Mouse (Mus musculus): Measurements from ENCODE around the gene Rgs1. TPM values are rescaled to one million over a fixed set of nuclear protein-coding genes. Genes with fewer than 3 reads are reported as not detected.

Gene Rgs1
- total RNA-seq (2014; rRNA removed), result not detected in 2 replicates
- polyA plus RNA-seq (2015; fragmentation: Nextera tagmentation; extraction: Ambion mirVana), result not detected in 2 replicates

DNA sequence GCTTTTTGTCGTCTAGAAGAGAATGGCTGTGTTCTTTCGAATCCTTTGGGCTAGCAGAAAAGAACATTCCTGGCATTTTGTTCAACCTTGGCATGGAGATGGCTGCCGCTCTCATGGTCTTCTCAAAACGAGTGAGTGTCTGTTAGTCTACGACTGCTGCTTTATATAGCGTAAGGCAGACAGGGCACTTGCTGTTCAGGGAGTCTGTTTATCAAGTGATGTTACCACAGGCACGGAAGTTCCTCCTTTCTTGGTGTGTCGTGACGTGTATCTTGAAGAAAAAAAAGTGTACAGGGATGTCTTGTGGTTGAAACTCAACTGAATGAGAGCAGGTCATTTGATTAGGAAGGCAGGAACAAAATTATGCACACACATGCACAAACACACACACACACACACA, at the start of gene Rgs1:
Gene Rgs1 (minus strand): TSS at position 320 of the 400 bp plus-strand sequence.
- WGBS, result 74% methylated on average over 9 of the region's 9 CpGs

DNA sequence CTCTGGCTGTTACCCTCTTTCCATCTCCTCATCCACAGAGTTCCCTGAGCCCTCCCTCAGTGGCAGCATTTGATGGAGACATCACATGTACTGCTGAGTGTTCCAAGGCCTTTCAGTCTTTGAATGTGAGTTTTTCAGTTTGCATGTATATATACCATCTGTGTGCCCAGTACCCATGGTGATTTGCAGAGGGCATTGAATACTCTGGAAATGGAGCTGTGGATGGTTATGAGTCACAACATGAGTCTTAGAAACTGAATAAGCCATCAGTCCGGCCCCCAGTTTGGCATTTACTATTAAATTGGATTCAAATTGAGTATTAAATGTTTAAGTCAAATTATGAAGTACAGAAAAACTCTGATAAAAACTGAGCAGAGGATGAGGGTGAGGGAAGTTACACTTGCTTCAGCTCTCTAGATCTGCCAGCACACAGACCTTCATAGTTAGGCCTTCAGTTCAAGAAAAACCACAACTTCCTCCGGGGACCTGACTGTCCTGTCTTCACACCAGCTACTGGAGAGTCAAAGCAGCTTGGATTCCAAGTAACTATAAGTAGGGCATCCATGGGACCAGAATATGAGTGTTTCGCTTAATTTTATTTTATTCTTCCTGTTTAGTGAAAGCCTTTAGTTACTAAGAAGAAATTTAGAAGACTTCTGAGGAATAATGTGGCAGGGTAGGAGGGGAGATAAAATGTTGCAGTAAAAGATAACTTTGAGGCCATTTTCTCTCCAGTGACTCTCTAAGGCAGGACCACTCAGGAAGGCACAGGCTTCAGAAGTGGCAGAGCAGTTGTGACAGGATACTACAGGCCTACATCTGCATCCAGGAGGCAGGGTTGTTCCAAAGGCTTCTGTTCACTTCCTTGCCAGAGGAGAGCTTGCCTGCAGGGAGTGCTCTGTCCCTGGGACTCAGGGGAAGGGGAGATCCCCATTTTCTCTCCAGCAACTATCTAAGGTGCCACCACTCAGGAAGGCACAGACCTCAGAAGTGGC, 34.3 kb upstream of the Rgs1 start:
- no peak overlapping the region for H3K9ac ChIP-seq (replicated peaks; ENCODE audit: low read length, poor library complexity, severe bottlenecking)

More for the DNA sequence above, at the start of gene Rgs1:
- no peaks in the 10 kb centered on the region for H3K27me3 ChIP-seq (ENCODE audit: insufficient read depth, low read length)
- no peak for ATAC-seq (ENCODE audit: low FRiP score)
- H3K9ac ChIP-seq (replicated peaks; ENCODE audit: low read length, poor library complexity, severe bottlenecking), result no peak within 1 kb of the TSS
- H3K4me2 ChIP-seq (ENCODE audit: low read depth, low read length, poor library complexity, severe bottlenecking), result no peak within 1 kb of the TSS
- no peak for DNase-seq (ENCODE audit: low spot score)
- no peaks in the 10 kb centered on the region for H3K4me1 ChIP-seq (ENCODE audit: insufficient read depth, low read length)
- TF ChIP-seq CTCF (IDR thresholded peaks at IDR 0.05), result no peak
- no peak within 1 kb of the TSS for H3K27ac ChIP-seq (ENCODE audit: low read depth, low read length)
- no peak within 1 kb of the TSS for H3K4me3 ChIP-seq (ENCODE audit: low read depth, low read length)
- no peaks in the 10 kb centered on the region for H3K36me3 ChIP-seq (ENCODE audit: insufficient read depth, low read length)
- no peaks in the 10 kb centered on the region for H3K9me3 ChIP-seq (ENCODE audit: low read length)

GRCm38 (mm10) chr1:144280056-144280455, 31.0 kb upstream of the Rgs1 start:
- Histone ChIP-seq H3K4me2 (ENCODE audit: low read depth, low read length, poor library complexity, severe bottlenecking) (no peak overlapping the region), H3K9me3 (ENCODE audit: low read length) (no peaks in the 10 kb centered on the region), H3K27me3 (ENCODE audit: insufficient read depth, low read length) (no peaks in the 10 kb centered on the region), H3K36me3 (ENCODE audit: insufficient read depth, low read length) (no peaks in the 10 kb centered on the region), H3K4me1 (ENCODE audit: insufficient read depth, low read length) (no peaks in the 10 kb centered on the region), H3K27ac (ENCODE audit: low read depth, low read length) (no peak overlapping the region), H3K9ac (replicated peaks; ENCODE audit: low read length, poor library complexity, severe bottlenecking) (no peak overlapping the region), H3K4me3 (ENCODE audit: low read depth, low read length) (no peak overlapping the region)
- WGBS, result 77% methylated on average over 4 of the region's 4 CpGs
- no peak for TF ChIP-seq CTCF (IDR thresholded peaks at IDR 0.05)
- DNase-seq (ENCODE audit: low spot score), result no peak
- no peak for ATAC-seq (ENCODE audit: low FRiP score)

More for the DNA sequence above, 34.3 kb upstream of the Rgs1 start:
- Histone ChIP-seq H3K9me3 (ENCODE audit: low read length) (no peaks in the 10 kb centered on the region), H3K36me3 (ENCODE audit: insufficient read depth, low read length) (no peaks in the 10 kb centered on the region), H3K27ac (ENCODE audit: low read depth, low read length) (no peak overlapping the region), H3K27me3 (ENCODE audit: insufficient read depth, low read length) (no peaks in the 10 kb centered on the region), H3K4me1 (ENCODE audit: insufficient read depth, low read length) (no peaks in the 10 kb centered on the region), H3K4me3 (ENCODE audit: low read depth, low read length) (no peak overlapping the region), H3K4me2 (ENCODE audit: low read depth, low read length, poor library complexity, severe bottlenecking) (no peak overlapping the region)
- ATAC-seq (ENCODE audit: low FRiP score) (no peak), DNase-seq (ENCODE audit: low spot score) (no peak)
- WGBS, result 92% methylated on average over 3 of the region's 3 CpGs
- no peak for TF ChIP-seq CTCF (IDR thresholded peaks at IDR 0.05)

- DNase-seq (ENCODE audit: low spot score) (no peak), ATAC-seq (ENCODE audit: low FRiP score) (no peak)
- Histone ChIP-seq H3K36me3 (ENCODE audit: insufficient read depth, low read length) (no peaks in the 10 kb centered on the region), H3K9me3 (ENCODE audit: low read length) (no peaks in the 10 kb centered on the region), H3K27ac (ENCODE audit: low read depth, low read length) (no peak overlapping the region), H3K9ac (replicated peaks; ENCODE audit: low read length, poor library complexity, severe bottlenecking) (no peak overlapping the region), H3K27me3 (ENCODE audit: insufficient read depth, low read length) (no peaks in the 10 kb centered on the region), H3K4me1 (ENCODE audit: insufficient read depth, low read length) (no peaks in the 10 kb centered on the region), H3K4me2 (ENCODE audit: low read depth, low read length, poor library complexity, severe bottlenecking) (no peak overlapping the region), H3K4me3 (ENCODE audit: low read depth, low read length) (no peak overlapping the region)
- 61% methylated on average over 2 of the region's 2 CpGs for WGBS
- no peak for TF ChIP-seq CTCF (IDR thresholded peaks at IDR 0.05)
These were observed 23.9 kb upstream of the Rgs1 start for GRCm38 (mm10) chr1:144272991-144273390.

- no peak overlapping the region for H3K4me3 ChIP-seq (ENCODE audit: low read depth, low read length)
- WGBS, result 87% methylated on average over 2 of the region's 2 CpGs
- ATAC-seq (ENCODE audit: low FRiP score) (no peak), DNase-seq (ENCODE audit: low spot score) (no peak)
- H3K9me3 ChIP-seq (ENCODE audit: low read length), result no peaks in the 10 kb centered on the region
- H3K4me1 ChIP-seq (ENCODE audit: insufficient read depth, low read length), result no peaks in the 10 kb centered on the region
- no peak for TF ChIP-seq CTCF (IDR thresholded peaks at IDR 0.05)
- no peak overlapping the region for H3K27ac ChIP-seq (ENCODE audit: low read depth, low read length)
- no peak overlapping the region for H3K9ac ChIP-seq (replicated peaks; ENCODE audit: low read length, poor library complexity, severe bottlenecking)
- H3K36me3 ChIP-seq (ENCODE audit: insufficient read depth, low read length), result no peaks in the 10 kb centered on the region
- H3K4me2 ChIP-seq (ENCODE audit: low read depth, low read length, poor library complexity, severe bottlenecking), result no peak overlapping the region
- H3K27me3 ChIP-seq (ENCODE audit: insufficient read depth, low read length), result no peaks in the 10 kb centered on the region
These were observed 20.1 kb upstream of the Rgs1 start for GRCm38 (mm10) chr1:144269112-144269511.

Data from midbrain, postnatal 0 days (tissue).